Mouse (Mus musculus) cerebellum, postnatal 4 days (tissue): ENCODE measurements around the gene Gm10775.

Source experiments
- DNase-seq, 2 experiments: peaks; one replicate each; pipeline ENCODE4 v3.0.0; 2022; ENCODE audit warnings: low spot score in 2 of 2, mixed read lengths in 1 of 2

Gm10775 gene

DNA sequence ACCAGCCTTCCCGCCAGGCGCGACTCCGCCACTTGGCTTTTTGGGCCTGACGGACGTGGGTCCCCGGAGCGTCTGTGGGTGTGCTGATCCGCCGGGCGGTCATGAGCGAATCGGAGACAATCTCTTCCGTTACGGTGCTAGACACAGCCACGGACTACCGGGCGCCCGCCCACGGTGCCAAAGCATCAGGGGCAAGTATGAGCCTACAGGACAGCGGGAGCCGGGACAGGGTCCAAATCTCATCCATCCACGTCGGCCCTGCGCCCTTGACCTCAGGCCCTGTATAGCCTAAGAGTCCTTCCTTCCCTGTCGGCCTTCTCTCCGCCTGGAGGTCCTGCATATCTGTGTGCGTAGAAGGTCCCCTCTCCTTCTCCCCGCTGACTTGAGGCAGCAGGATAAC is at the start of gene Gm10775:
TSS of gene Gm10775 (plus strand) at position 301 of the 400 bp plus-strand sequence.
- DNase-seq = no peak

DNA sequence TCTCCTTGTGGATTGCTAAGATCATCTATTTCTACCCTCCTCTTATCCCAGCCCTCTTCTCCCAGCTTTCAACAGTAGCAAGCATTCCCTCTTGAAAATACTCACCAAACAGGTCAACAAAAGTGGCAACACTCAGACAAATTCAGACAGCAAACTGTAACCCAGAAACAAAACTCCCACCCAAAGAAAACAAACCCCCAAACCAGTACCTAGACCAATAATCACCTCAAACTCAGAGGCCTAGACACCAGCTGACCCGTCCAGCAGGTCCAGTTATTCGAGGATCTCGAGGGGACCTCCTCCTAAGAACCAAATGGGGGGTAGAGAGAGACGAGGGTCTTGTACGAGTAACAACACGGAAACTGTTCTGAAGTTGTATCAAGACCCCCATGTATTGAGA is 33.4 kb upstream of the Gm10775 start:
- DNase-seq = no peak

DNA sequence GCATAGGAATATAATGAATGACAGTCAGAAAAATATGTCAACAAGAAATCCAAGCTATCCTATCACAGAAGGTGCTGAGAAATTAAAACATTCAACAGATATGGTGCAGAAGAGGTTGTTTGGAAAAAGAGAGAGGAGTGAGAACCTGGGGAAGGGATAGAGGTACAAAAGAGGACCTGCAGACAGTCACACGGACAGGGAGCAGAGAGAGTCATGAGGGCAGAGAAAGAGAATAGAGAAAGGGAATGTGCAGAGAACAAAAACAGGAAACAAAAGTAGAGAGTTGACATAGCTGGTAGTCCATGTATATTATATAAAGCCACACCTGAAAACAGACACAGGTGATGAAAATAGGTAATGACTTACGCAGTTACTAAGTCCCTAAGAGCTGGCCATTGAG is 32.7 kb upstream of the Gm10775 start:
- DNase-seq = no peak

DNA sequence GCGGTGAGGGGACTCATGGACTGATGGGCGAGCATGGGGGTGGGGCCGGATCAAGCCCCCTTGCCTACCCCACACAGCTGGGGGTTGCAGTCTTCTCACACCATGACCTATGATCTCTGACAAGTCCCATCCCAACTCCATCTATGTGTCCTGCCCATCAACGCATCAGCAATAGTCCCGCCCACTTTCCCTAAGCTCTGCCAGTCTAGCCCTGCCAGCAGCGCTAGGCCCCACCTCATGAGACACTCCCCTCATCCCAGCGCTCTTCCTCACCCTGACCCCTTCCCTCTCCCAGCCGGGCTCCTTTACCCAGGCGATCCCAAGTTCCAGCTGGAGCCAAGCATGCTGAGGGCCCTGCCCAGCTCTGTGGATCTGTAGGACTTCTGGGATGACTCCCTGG is 22.1 kb upstream of the Gm10775 start:
- no peak for DNase-seq

DNA sequence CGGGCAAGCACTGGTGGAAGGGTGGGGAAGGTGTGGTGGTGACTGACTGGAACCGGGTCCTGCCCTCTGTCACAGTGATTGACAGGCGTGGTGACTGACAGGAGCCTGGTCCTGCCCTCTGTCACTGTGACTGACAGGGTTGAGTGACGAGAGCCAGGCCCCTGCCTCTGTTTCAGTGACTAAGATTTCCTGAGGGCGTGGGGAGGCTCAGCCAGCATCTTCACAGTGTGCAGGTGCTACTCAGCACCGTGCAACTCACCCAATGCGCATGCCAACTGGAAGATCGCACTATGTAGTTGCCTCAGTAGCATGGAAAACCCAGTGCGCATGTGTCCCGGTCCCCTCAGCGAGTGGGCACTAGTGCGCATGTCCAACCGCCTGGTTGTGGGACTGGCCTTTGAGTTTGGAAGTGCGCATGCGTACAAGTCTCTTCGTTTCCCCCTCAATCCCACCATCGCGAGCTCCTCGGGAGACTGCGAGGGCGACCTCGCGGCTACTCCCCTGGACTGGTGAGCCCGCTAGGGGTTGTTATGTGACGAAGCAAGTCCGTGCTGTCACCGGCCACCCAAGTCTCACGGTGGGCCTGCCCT is 18.7 kb upstream of the Gm10775 start:
- DNase-seq = peak; percentile 88 to 93

DNA sequence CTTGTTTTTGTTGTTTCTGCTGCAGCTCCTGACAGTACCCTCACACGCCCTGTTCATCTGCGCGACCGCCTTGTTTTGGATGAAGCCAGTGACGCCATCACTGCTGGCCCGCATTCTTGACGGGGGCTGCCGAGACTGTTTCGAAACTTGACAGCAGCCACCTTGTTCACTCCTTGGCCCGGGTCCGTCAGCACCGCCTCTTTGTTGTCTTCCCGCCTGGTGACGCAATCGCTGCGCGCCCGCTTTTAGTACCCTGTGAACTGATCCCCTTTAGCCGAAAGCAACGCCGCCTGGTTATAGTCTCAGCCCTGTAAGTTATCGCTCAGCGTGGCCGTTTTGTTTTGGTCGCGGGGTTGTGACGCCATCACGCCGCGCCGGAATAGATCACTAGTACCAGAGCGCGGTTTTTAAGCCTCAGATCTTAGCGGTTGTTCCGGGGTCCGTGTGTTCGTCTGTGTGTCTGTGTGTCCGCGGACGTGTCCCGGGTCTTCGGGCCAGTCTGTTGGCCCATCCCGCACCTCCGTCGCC is 18.2 kb upstream of the Gm10775 start:
- DNase-seq = peak; percentile 96 to 97

DNA sequence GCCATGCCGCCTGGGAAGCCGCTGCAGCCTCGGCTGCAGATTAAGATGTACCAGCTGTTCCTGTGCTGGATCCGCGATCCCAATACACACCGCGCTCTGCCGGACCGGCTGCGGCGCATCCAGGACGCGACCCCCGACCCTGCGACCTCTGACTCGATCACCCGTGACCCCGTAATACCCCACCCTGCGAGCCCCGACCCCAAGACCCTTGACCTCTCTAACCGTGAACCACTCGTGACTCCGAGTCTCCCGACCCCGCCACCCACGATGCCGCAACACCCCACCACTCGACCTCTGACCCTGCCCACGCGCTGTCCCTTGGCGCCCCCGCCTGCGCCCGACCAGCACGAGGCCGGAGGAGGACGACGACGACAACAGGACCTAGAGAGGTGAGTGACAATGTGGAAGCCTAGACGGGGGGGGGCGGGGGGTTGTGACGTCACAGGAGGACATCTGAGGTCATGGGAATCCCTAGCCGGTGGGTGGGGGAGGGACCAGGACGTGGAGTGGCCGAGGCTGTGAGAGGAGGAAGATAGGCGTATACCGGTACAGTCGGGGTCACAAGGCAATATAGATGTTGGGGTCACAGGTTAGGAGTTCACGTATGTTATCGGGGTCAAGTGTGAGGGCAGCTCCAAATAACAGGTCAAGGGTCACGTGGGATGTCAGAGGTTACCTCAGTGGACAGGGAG is 17.6 kb upstream of the Gm10775 start:
- no peak for DNase-seq

DNA sequence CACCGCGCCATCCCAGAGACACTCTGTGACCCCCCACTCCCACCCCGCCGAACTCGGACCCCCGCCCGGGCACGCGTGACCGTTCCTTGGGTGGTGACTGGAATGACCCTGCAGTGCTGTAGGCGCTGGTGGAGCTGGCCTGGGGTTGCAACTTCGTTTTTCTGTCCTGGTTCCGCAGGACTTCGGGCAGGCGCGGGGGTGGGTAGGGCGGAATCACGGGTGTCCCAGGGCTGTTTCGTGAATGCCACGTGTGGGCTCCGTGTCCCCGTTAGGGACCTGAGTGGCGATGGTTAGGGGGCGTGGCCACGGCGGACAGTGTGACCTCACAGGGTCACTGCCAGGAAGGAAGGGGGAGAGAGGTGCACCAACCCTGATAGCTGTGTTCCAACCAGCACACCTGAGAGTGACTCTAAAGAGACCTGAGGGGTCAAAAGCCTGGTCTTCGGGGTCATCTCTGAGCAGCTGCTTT is 17.0 kb upstream of the Gm10775 start:
- no peak for DNase-seq

DNA sequence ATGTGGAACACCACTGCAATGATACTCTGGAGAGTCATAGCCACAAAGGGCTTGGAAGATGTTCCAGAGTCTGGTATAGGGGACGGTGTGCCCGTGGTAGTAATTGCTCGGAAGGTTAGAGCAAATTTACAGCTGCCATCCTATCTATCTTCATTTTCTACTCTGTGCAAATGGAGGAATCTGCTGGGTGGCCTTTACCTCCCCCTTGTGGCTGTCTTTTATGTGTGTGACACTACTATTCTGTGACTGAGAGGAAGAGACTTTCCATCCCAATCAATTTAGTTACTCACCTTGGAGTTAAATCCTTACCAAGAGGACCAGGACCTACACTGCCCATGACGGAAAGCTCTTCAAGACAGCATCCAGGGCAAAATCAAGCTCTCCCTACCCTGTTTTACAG is 16.1 kb upstream of the Gm10775 start:
- DNase-seq = no peak

DNA sequence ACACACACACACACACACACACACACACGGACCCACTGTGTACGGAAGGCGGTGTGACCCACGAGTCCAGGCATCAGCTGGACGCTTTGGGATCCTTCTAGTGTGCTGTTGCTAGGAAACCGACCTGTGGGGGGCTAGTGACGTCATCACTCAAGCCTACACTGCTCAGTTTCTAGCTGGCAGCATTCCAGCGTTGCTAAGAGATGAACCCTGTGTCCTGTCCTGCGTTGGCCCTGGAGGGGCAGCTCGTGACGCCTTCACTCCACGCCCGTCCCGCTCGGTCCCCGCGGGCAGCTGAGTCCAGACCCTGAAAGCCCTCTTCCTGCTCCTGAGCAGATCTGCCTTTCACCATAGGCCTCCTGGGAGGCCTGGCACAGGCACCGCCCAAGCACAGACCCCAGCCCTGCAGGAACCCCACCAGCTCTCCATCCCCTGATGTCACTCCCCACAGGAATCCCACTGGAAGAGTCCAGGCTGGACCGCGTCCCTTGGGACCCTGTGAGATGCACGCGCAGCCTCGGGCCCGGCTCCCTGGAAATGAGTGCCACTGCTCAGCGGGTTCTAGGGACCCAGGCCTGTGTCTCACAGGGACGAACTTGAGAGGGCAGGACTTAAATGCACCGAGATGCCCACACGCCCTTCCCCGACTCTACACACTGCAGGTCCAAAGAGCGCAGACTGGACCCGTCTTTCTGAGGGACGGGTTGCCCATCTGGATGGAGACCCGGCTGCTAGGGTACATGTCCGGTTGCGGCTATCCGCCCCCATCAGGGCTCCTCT is 974 bp upstream of the Gm10775 start:
- peak; percentile 33 to 71 for DNase-seq

DNA sequence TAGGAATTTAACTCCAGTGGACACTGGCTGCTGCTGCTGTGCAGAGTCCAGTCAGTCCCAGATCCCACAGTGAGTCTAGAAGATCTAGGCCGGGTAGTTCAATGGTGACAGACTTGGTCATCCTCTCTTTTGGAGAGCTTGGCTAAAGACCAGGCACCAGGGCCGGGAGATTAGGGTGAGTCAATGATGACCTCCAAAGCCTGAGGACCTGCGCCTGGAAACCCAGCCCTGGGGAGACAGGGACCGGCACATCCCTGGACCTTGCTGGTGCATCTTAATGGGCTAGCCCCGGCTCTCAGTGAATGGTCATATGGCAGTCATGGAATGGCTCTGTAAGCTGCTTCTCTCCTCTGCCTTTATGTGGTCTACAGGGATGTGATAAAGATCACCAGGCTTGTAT is 2.7 kb downstream of the Gm10775 start:
- DNase-seq = no peak

DNA sequence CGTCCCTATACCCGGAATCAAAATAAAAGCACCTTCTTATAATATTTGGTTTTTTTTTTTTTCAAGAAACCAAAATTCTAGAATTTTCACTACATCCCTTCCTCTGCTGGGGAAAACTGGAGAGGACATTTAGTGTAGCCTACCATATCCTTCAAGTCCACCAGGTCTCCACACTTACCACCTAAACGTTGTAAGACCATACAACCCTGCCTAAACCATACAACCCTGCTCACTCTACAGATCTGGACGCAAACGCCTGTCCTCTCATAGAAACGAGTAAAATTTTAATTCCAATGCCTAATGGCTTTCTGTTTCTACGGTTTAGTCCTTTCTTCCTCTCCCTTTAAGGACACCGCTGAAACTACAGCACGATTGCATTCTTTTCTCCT is 18.6 kb downstream of the Gm10775 start:
- no peak for DNase-seq

DNA sequence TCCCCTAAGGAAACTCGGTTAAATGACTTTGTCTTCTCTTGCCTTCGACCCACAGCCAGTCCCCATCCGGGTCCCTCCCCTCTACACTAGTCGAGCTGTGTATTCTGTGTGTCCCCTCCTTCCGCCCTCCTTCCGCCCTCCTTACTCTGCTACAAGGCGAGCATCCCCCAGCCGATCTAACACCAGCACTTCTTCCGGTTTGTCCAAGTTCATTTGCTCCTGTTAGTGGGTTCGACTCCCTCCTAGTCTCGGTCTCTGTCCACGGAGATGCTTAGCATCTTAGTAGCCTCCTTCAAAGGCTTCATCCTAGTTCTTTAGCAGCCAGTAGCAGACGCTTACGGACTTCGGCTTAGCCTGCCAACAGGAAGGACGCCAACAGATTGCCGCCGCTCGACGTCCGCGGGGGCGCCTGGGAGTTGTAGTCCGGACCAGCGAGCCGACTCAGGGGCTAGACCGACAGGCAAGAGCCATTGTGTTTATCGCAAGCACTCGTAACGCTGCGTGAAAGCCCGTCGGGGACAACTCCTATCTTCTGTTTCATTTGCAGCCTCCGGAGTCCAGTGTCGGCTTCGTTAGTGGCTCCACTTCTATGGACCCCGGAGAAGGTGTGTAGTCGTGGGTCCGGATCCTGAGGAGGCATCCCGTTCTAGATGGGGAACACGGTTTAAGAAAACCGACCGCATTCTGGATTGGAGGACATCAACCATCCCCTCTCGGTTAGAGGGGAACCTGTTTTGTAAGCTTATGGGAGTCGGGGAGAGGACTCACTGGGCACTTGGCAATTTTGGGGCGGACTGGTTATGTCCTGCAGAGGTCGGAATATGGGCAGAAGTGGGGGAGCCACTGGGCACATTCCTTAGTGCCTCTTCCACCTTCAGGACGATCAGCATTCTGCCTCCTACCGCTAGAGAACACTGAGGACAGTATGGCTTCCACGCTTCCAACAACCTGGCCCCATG is 19.3 kb downstream of the Gm10775 start, which contains the start of gene Zfp369:
TSS of gene Zfp369 (plus strand) at position 432 of the 959 bp plus-strand sequence.
- DNase-seq = peak; percentile 84 to 91

DNA sequence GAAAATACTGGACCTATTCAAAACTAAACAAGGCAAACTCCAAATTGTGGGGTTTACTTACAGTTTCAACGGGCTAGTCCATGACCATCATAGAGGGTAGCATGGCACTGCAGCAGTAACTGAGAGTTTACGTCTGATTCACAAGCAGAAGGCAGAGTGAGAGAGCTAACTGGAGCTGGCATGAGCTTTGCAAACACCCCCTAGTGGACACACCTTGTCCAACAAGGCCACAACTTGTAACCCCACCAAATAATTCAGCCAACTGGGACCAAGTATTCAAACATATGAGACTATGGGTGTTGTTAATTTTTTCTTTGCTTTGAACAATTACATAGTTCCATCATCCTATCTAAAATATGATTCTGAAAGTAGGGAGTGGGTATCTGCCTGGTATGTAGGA is 27.4 kb downstream of the Gm10775 start:
- no peak for DNase-seq

DNA sequence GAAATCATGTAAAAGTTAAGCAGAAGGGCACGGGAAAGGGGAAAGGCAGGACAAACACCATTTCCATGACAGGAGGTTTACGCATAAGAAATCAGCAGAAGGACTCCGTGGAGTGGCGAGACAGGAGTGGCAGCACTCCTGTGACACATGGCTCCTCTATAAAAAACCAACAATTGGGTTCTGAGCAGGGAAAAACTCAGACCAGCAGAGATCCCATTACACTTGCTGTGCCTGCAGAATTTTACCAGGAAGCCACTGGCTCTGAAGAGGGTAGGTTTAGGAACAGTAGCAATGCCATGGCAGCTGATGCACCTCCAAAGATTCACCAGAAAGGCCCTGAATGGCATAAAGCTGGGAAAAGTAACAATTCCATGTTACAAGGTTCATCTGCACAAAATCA is 37.0 kb downstream of the Gm10775 start:
- no peak for DNase-seq
